Mouse (Mus musculus): ENCODE data around the gene Mrpl14. TPM values are rescaled to one million over a fixed set of nuclear protein-coding genes. Genes with fewer than 3 reads are reported as not detected.

Mrpl14 gene
- polyA plus RNA-seq, 1 experiment from 2014 or later: 102 TPM

- H3K27me3 ChIP-seq (replicated peaks): no peaks in the 10 kb centered on the region
- no peak overlapping the region for H3K9ac ChIP-seq
- H3K4me1 ChIP-seq: peaks cover 8% of the 10 kb centered on the region
- H3K36me3 ChIP-seq: peaks cover 5% of the 10 kb centered on the region; the same call in 1 of the 2 replicates
- WGBS: 80% methylated on average over 5 of the region's 5 CpGs
- no peak for ATAC-seq (ENCODE audit: low FRiP score, low read depth)
- H3K27ac ChIP-seq: no peak overlapping the region
- H3K4me2 ChIP-seq (replicated peaks): no peak overlapping the region
- no peaks in the 10 kb centered on the region for H3K9me3 ChIP-seq
- H3K4me3 ChIP-seq: no peak overlapping the region
Measured at GRCm38 (mm10) chr17:45692159-45692558, 6.0 kb downstream of the Mrpl14 start.

DNA sequence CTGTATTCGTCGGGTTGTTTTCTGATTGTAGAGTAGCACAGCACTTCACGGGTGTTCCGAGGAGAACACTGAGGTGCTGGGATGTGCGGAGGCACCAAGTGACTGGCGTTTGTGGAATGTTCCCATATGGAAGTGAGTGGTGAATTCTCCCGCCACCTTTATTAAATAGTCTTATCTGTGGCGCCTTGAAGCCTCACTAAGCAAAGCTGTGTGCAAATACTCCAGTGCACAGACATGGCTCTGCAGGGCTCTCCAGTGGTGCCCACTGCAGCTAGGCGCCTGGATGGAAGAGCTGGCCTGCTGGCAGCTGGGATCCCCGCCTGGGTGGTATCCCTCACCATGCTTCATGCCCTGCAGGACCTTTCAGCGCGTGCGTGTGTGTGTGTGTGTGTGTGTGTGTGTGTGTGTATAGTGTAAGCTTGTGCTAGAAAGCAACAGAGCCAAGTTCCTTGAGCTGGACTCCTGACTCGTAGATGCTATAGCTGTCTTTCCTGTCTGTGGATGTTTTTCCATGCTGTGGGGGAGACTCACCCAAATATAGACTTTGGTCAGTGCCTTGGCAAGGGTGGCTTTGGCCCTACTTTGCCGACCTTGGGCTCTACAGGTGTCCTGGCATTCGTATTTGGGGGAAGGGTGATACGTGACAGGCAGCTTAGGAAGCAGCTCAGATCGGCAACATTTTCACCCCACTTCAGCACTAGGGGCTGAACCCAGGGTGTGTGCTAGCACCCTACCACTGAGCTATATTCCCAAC is 7.9 kb downstream of the Mrpl14 start:
- no peak for ATAC-seq (ENCODE audit: low FRiP score, low read depth)
- Histone ChIP-seq H3K27ac (no peak overlapping the region), H3K9me3 (no peaks in the 10 kb centered on the region), H3K4me1 (no peaks in the 10 kb centered on the region), H3K36me3 (peaks cover 16% of the 10 kb centered on the region; the same call in 1 of the 2 replicates), H3K27me3 (replicated peaks) (no peaks in the 10 kb centered on the region), H3K4me2 (replicated peaks) (no peak overlapping the region), H3K4me3 (no peak overlapping the region), H3K9ac (no peak overlapping the region)
- WGBS: 88% methylated on average over 18 of the region's 18 CpGs

DNA sequence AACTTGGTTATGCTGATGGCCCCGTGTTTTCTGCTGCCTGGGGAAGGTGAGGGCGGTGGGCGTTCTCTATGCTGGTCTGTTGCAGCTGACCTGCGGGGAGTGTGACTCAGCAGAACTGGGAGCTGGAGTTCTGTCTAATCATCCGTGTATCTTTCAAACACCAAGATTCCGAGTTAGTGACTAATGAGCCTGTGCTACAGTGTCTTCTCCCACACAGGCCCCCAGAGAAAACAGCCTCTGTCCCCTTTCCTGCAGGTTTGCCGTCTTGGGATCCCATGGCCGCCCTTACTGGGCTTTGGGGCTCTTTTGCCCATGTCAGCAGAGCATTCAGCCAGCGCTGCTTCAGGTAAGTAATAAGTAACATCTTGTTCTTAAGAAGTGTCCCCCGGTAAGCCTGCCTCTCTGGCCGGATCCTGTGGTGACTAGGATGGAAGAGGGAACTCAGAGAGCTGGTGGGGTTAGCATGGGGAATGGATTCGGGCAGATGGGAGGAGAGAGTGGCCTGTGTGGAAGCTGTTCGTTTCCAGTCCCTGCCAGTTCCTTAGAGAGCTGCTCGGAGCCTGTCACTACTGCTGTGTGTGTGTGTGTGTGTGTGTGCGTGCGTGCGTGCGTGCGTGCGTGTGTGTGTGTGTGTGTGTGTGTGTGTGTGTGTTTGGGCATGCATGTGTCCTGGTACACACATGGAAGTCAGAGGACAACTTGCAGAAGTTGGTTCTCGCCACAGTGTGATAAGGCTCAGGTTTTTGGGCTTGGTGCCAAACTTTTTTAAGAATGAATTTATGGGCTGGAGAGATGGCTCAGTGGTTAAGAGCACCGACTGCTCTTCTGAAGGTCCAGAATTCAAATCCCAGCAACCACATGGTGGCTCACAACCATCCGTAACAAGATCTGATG is 9.4 kb downstream of the Mrpl14 start:
- H3K36me3 ChIP-seq: peaks cover 19% of the 10 kb centered on the region; the same call in 1 of the 2 replicates
- no peaks in the 10 kb centered on the region for H3K27me3 ChIP-seq (replicated peaks)
- no peak for ATAC-seq (ENCODE audit: low FRiP score, low read depth)
- no peaks in the 10 kb centered on the region for H3K4me1 ChIP-seq
- no peaks in the 10 kb centered on the region for H3K9me3 ChIP-seq
- no peak overlapping the region for H3K9ac ChIP-seq
- no peak overlapping the region for H3K4me2 ChIP-seq (replicated peaks)
- WGBS: 82% methylated on average over 23 of the region's 23 CpGs
- H3K27ac ChIP-seq: no peak overlapping the region
- no peak overlapping the region for H3K4me3 ChIP-seq

- WGBS: 92% methylated on average over 9 of the region's 9 CpGs
- H3K4me3 ChIP-seq: no peak overlapping the region
- no peaks in the 10 kb centered on the region for H3K27me3 ChIP-seq (replicated peaks)
- no peak for ATAC-seq (ENCODE audit: low FRiP score, low read depth)
- H3K4me2 ChIP-seq (replicated peaks): no peak overlapping the region
- peaks cover 19% of the 10 kb centered on the region; the same call in 1 of the 2 replicates for H3K36me3 ChIP-seq
- no peak overlapping the region for H3K9ac ChIP-seq
- H3K4me1 ChIP-seq: no peaks in the 10 kb centered on the region
- no peak overlapping the region for H3K27ac ChIP-seq
- no peaks in the 10 kb centered on the region for H3K9me3 ChIP-seq
Measured at GRCm38 (mm10) chr17:45696981-45697380, 10.9 kb downstream of the Mrpl14 start.

DNA sequence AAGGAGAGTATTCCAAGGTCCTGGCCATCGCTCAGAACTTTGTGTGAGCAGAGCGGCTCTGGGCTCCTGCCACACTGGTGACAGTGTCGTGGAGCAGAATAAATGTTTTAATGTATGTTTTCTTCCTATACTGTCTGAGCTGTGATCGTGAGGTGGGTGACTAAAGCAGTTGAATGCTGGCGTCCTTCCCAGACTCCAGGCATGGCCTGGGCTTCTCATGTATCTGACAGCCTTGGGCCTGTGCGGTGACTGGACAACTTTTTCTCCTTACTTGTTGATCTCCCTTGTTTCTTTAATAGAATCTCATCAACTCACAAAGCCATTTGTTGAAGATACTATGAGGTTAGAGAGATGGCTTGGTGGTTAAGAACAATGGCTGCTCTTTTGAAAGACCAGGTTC is 12.2 kb downstream of the Mrpl14 start:
- no peak overlapping the region for H3K9ac ChIP-seq
- H3K4me2 ChIP-seq (replicated peaks): no peak overlapping the region
- no peak overlapping the region for H3K27ac ChIP-seq
- no peaks in the 10 kb centered on the region for H3K9me3 ChIP-seq
- H3K4me1 ChIP-seq: no peaks in the 10 kb centered on the region
- H3K4me3 ChIP-seq: no peak overlapping the region
- H3K27me3 ChIP-seq (replicated peaks): no peaks in the 10 kb centered on the region
- WGBS: 94% methylated on average over 6 of the region's 6 CpGs
- peaks cover 19% of the 10 kb centered on the region; the same call in 1 of the 2 replicates for H3K36me3 ChIP-seq
- ATAC-seq (ENCODE audit: low FRiP score, low read depth): no peak

GRCm38 (mm10) chr17:45699039-45699740 is 13.1 kb downstream of the Mrpl14 start:
- H3K4me1 ChIP-seq: no peaks in the 10 kb centered on the region
- H3K36me3 ChIP-seq: peaks cover 19% of the 10 kb centered on the region; the same call in 1 of the 2 replicates
- H3K9ac ChIP-seq: no peak overlapping the region
- H3K27ac ChIP-seq: no peak overlapping the region
- H3K4me3 ChIP-seq: no peak overlapping the region
- no peak overlapping the region for H3K4me2 ChIP-seq (replicated peaks)
- no peak for ATAC-seq (ENCODE audit: low FRiP score, low read depth)
- H3K27me3 ChIP-seq (replicated peaks): no peaks in the 10 kb centered on the region
- WGBS: 88% methylated on average over 3 of the region's 3 CpGs
- H3K9me3 ChIP-seq: no peaks in the 10 kb centered on the region

GRCm38 (mm10) chr17:45700496-45701235 is 14.5 kb downstream of the Mrpl14 start:
- no peaks in the 10 kb centered on the region for H3K9me3 ChIP-seq
- H3K27ac ChIP-seq: no peak overlapping the region
- H3K9ac ChIP-seq: no peak overlapping the region
- H3K4me1 ChIP-seq: no peaks in the 10 kb centered on the region
- no peaks in the 10 kb centered on the region for H3K27me3 ChIP-seq (replicated peaks)
- peaks cover 19% of the 10 kb centered on the region; the same call in 1 of the 2 replicates for H3K36me3 ChIP-seq
- ATAC-seq (ENCODE audit: low FRiP score, low read depth): no peak
- no peak overlapping the region for H3K4me2 ChIP-seq (replicated peaks)
- WGBS: 64% methylated on average over 12 of the region's 16 CpGs
- no peak overlapping the region for H3K4me3 ChIP-seq

GRCm38 (mm10) chr17:45701236-45701591 is 15.1 kb downstream of the Mrpl14 start:
- Histone ChIP-seq H3K27ac (no peak overlapping the region), H3K36me3 (peaks cover 19% of the 10 kb centered on the region; the same call in 1 of the 2 replicates), H3K4me2 (replicated peaks) (no peak overlapping the region), H3K27me3 (replicated peaks) (no peaks in the 10 kb centered on the region), H3K4me1 (no peaks in the 10 kb centered on the region), H3K4me3 (no peak overlapping the region), H3K9me3 (no peaks in the 10 kb centered on the region), H3K9ac (no peak overlapping the region)
- WGBS: 79% methylated on average over 9 of the region's 9 CpGs
- no peak for ATAC-seq (ENCODE audit: low FRiP score, low read depth)

- H3K27me3 ChIP-seq (replicated peaks): no peaks in the 10 kb centered on the region
- H3K9me3 ChIP-seq: no peaks in the 10 kb centered on the region
- H3K4me1 ChIP-seq: no peaks in the 10 kb centered on the region
- H3K36me3 ChIP-seq: peaks cover 13% of the 10 kb centered on the region; the same call in 1 of the 2 replicates
- no peak for ATAC-seq (ENCODE audit: low FRiP score, low read depth)
- no peak overlapping the region for H3K9ac ChIP-seq
- no peak overlapping the region for H3K27ac ChIP-seq
- 54% methylated on average over 4 of the region's 4 CpGs for WGBS
- no peak overlapping the region for H3K4me3 ChIP-seq
- no peak overlapping the region for H3K4me2 ChIP-seq (replicated peaks)
Measured at GRCm38 (mm10) chr17:45702254-45702653, 16.1 kb downstream of the Mrpl14 start.

- H3K4me3 ChIP-seq: no peak overlapping the region
- H3K9ac ChIP-seq: no peak overlapping the region
- peaks cover 6% of the 10 kb centered on the region; the same call in 1 of the 2 replicates for H3K36me3 ChIP-seq
- no peak overlapping the region for H3K4me2 ChIP-seq (replicated peaks)
- no peak overlapping the region for H3K27ac ChIP-seq
- H3K27me3 ChIP-seq (replicated peaks): no peaks in the 10 kb centered on the region
- ATAC-seq (ENCODE audit: low FRiP score, low read depth): no peak
- 69% methylated on average over 7 of the region's 7 CpGs for WGBS
- H3K9me3 ChIP-seq: no peaks in the 10 kb centered on the region
- H3K4me1 ChIP-seq: no peaks in the 10 kb centered on the region
Measured at GRCm38 (mm10) chr17:45703187-45703586, 17.1 kb downstream of the Mrpl14 start.

GRCm38 (mm10) chr17:45706796-45707195 is 20.7 kb downstream of the Mrpl14 start:
- H3K27ac ChIP-seq: no peak overlapping the region
- H3K9ac ChIP-seq: no peak overlapping the region
- 74% methylated on average over 5 of the region's 5 CpGs for WGBS
- H3K27me3 ChIP-seq (replicated peaks): no peaks in the 10 kb centered on the region
- H3K4me3 ChIP-seq: no peak overlapping the region
- no peak overlapping the region for H3K4me2 ChIP-seq (replicated peaks)
- H3K9me3 ChIP-seq: no peaks in the 10 kb centered on the region
- ATAC-seq (ENCODE audit: low FRiP score, low read depth): no peak
- no peaks in the 10 kb centered on the region for H3K4me1 ChIP-seq
- no peaks in the 10 kb centered on the region for H3K36me3 ChIP-seq
